Mouse (Mus musculus) limb, embryonic 10.5 days (tissue): ENCODE results near the gene Zfp112. TPM values are rescaled to one million over a fixed set of nuclear protein-coding genes. Genes with fewer than 3 reads are reported as not detected.
"Not testable (repeated sequence)": the region's sequence is repeated elsewhere in the genome, so short reads cannot be mapped to it uniquely, and the experiment has no call there.

Source experiments
- DNase-seq: peaks from one replicate; pipeline ENCODE4 v3.0.0-alpha.2; 2017; ENCODE audit warnings: low spot score
- H3K27ac ChIP-seq: fragments of 300-500 bp; sonication (generic); 2 replicates; pipeline ENCODE4 v1.5.1; 2016; ENCODE audit warnings: mild to moderate bottlenecking
- H3K27me3 ChIP-seq: fragments of 300-500 bp; sonication (generic); 2 replicates; pipeline ENCODE4 v1.6.1; 2016; ENCODE audit warnings: low read depth, mild to moderate bottlenecking; ENCODE audit not compliant: poor library complexity, severe bottlenecking
- H3K36me3 ChIP-seq: fragments of 300-500 bp; sonication (generic); 2 replicates; pipeline ENCODE4 v1.6.1; 2016; ENCODE audit warnings: mild to moderate bottlenecking, moderate library complexity
- H3K4me1 ChIP-seq: fragments of 300-500 bp; sonication (generic); 2 replicates; pipeline ENCODE4 v1.6.1; 2016
- H3K4me3 ChIP-seq: fragments of 300-500 bp; sonication (generic); 2 replicates; pipeline ENCODE4 v1.5.1; 2016; ENCODE audit warnings: mild to moderate bottlenecking, moderate library complexity
- H3K9me3 ChIP-seq: fragments of 300-500 bp; sonication (generic); replicated peaks from 2 replicates; pipeline ENCODE4 v1.6.1; 2016; ENCODE audit warnings: mild to moderate bottlenecking
- WGBS: fragments of 180-500 bp; shearing (Covaris S2); methylation state at CpG from one replicate; pipeline ENCODE4 v1.1.7; 2016; 5-methylcytosine and 5-hydroxymethylcytosine counted together
- polyA plus RNA-seq: library from polyadenylated mRNA; unstranded; fragments of >200 nt; fragmentation: Nextera tagmentation; extraction: Ambion mirVana; gene quantifications from 2 replicates; pipeline ENCODE4 v1.2.1, GENCODE M21; 2016

The Zfp112 gene
- 2.5 and 4.3 TPM in 2 replicates for polyA plus RNA-seq

GRCm38 (mm10) chr7:24112156-24112856 is at the start of gene Zfp112:
Gene Zfp112, plus strand, starts transcription at chr7:24112314.
- WGBS = 3% methylated on average over 23 of the region's 23 CpGs
- Histone ChIP-seq H3K9me3 (peaks cover 19% of the 10 kb centered on the region), H3K4me1 (peaks cover 6% of the 10 kb centered on the region; the same call in 1 of the 2 replicates), H3K4me3 (peak within 1 kb of the TSS; percentile 66), H3K36me3 (peaks cover 27% of the 10 kb centered on the region), H3K27me3 (no peaks in the 10 kb centered on the region), H3K27ac (peak within 1 kb of the TSS; percentile 82)
- peak; percentile 81 for DNase-seq

DNA sequence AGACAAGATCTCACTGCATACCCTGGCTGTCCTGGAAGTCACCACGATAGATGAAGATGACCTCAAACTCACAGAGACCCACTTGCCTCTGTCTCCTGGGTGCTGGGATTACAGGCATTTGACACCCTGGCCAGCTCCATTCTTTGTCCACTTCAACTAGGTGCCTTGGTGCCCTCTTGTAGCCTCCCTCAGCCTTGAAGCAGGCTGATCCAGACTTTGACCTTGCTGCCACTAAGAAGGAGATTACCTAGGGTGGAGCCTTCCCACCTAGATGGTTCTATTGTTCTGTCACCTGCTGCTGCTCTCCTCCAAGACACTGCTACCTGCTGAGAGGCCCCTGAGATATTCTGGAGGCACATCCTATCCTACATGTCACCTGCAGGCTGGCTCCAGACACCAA is 37.7 kb upstream of the Zfp112 start:
- DNase-seq, H3K4me1 ChIP-seq, H3K36me3 ChIP-seq, H3K4me3 ChIP-seq, H3K27ac ChIP-seq, H3K9me3 ChIP-seq, H3K27me3 ChIP-seq: not testable (repeated sequence)
- WGBS = 33% methylated on average over 1 of the region's 1 CpGs

- H3K27me3 ChIP-seq = no peaks in the 10 kb centered on the region
- H3K4me3 ChIP-seq = peak within 1 kb of the TSS; percentile 68
- peaks cover 14% of the 10 kb centered on the region for H3K4me1 ChIP-seq
- WGBS = 17% methylated on average over 44 of the region's 44 CpGs
- H3K27ac ChIP-seq = peak within 1 kb of the TSS; percentile 85
- peaks cover 34% of the 10 kb centered on the region for H3K36me3 ChIP-seq
- peaks cover 6% of the 10 kb centered on the region for H3K9me3 ChIP-seq
- DNase-seq = peak; percentile 93
These were observed 30.3 kb upstream of the Zfp112 start, which contains the start of gene Zfp180 for GRCm38 (mm10) chr7:24081634-24082431. Gene Zfp180, plus strand, starts transcription at chr7:24081924.

- Histone ChIP-seq H3K4me3 (peak overlapping the region; percentile 68), H3K36me3 (peaks cover 42% of the 10 kb centered on the region), H3K9me3 (peaks cover 6% of the 10 kb centered on the region), H3K4me1 (peaks cover 14% of the 10 kb centered on the region), H3K27me3 (no peaks in the 10 kb centered on the region), H3K27ac (peak overlapping the region; percentile 85)
- peak; percentile 30 for DNase-seq
- WGBS = 63% methylated on average over 15 of the region's 15 CpGs
These were observed 29.5 kb upstream of the Zfp112 start for GRCm38 (mm10) chr7:24082457-24083235.

- WGBS = 95% methylated on average over 4 of the region's 4 CpGs
- H3K4me3 ChIP-seq = no peak overlapping the region
- DNase-seq = no peak
- peaks cover 14% of the 10 kb centered on the region for H3K4me1 ChIP-seq
- H3K27me3 ChIP-seq = no peaks in the 10 kb centered on the region
- H3K36me3 ChIP-seq = peaks cover 68% of the 10 kb centered on the region
- H3K27ac ChIP-seq = no peak overlapping the region
- H3K9me3 ChIP-seq = peaks cover 10% of the 10 kb centered on the region
These were observed 25.2 kb upstream of the Zfp112 start for GRCm38 (mm10) chr7:24086871-24087270.

DNA sequence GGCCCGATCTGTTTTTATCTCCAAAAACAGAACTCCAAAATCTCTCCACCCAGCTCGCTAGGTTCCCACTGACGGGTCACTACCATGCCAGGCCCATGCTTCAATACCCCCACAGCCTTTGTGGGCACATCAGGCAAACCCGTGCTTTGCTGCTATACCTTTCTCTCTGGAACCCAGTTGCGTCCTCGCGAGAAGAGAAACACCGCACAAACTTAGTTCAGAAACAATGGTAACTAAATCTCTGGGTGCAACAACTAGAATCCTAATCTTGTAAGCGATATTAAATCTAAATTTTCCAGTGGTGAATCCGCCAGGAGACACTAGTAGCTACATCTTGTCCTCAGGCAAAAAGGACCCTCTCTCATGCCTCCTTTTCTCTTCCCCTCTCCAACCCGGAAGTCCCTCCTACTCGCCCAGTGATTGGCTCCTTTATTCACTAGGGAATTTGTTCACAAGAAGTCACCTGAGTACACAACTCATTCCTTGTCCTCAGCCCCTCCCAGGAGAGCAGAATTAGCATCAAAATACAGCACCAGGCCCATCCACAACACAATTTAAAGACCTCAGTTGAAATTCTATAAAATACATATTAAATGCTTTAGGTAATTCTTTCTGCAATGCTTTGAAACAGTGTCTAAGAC is 24.5 kb upstream of the Zfp112 start:
- WGBS = 95% methylated on average over 12 of the region's 12 CpGs
- peaks cover 72% of the 10 kb centered on the region for H3K36me3 ChIP-seq
- H3K27me3 ChIP-seq = no peaks in the 10 kb centered on the region
- H3K27ac ChIP-seq = no peak overlapping the region
- DNase-seq = no peak
- H3K4me3 ChIP-seq = no peak overlapping the region
- H3K4me1 ChIP-seq = peaks cover 11% of the 10 kb centered on the region
- H3K9me3 ChIP-seq = 0 out of 2 replicates have a peak, but pooled peaks cover 8% of the 10 kb centered on the region

DNA sequence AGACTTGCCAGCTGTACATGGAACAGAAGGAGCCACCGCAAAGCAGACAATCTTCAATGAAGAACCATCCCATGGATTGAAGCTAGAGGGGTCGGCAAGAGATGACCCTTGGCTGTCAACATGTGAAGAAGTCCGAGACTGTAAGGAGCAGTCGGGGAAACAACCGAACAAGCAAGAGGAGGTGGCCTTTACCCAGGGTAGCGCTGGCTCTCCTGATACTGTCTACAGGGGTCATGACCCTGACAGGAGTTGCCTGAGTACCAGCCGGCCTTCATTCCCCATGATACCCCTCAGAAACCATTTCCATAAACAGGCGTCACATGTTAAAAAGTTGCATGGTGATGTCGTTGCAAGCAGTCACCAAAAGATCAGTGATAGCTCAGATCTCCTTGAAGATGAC is 7.7 kb upstream of the Zfp112 start:
- Histone ChIP-seq H3K4me1 (no peaks in the 10 kb centered on the region), H3K36me3 (peaks cover 100% of the 10 kb centered on the region), H3K27me3 (no peaks in the 10 kb centered on the region), H3K27ac (no peak overlapping the region), H3K4me3 (no peak overlapping the region), H3K9me3 (peaks cover 73% of the 10 kb centered on the region)
- DNase-seq = no peak
- 96% methylated on average over 9 of the region's 9 CpGs for WGBS

- H3K27ac ChIP-seq = no peak overlapping the region
- H3K36me3 ChIP-seq = peaks cover 97% of the 10 kb centered on the region
- no peak for DNase-seq
- no peaks in the 10 kb centered on the region for H3K4me1 ChIP-seq
- H3K9me3 ChIP-seq = peaks cover 73% of the 10 kb centered on the region
- no peaks in the 10 kb centered on the region for H3K27me3 ChIP-seq
- H3K4me3 ChIP-seq = no peak overlapping the region
- 95% methylated on average over 18 of the region's 18 CpGs for WGBS
These were observed 6.9 kb upstream of the Zfp112 start for GRCm38 (mm10) chr7:24105144-24105703.

GRCm38 (mm10) chr7:24110839-24111238 is 1.3 kb upstream of the Zfp112 start:
- H3K4me3 ChIP-seq = no peak overlapping the region
- peaks cover 33% of the 10 kb centered on the region for H3K9me3 ChIP-seq
- H3K27me3 ChIP-seq = no peaks in the 10 kb centered on the region
- no peak overlapping the region for H3K27ac ChIP-seq
- no peak for DNase-seq
- 95% methylated on average over 7 of the region's 7 CpGs for WGBS
- peaks cover 41% of the 10 kb centered on the region for H3K36me3 ChIP-seq
- H3K4me1 ChIP-seq = peaks cover 6% of the 10 kb centered on the region; the same call in 1 of the 2 replicates

- DNase-seq = no peak
- Histone ChIP-seq H3K27ac (peak overlapping the region; percentile 82), H3K9me3 (peaks cover 24% of the 10 kb centered on the region), H3K4me3 (peak overlapping the region; percentile 66), H3K36me3 (peaks cover 32% of the 10 kb centered on the region), H3K27me3 (no peaks in the 10 kb centered on the region), H3K4me1 (peaks cover 6% of the 10 kb centered on the region; the same call in 1 of the 2 replicates)
- 5% methylated on average over 9 of the region's 9 CpGs for WGBS
These were observed 350 bp upstream of the Zfp112 start for GRCm38 (mm10) chr7:24111772-24112155.

GRCm38 (mm10) chr7:24113001-24113400 is 887 bp downstream of the Zfp112 start:
- H3K36me3 ChIP-seq = peaks cover 20% of the 10 kb centered on the region
- peaks cover 12% of the 10 kb centered on the region; the same call in 1 of the 2 replicates for H3K9me3 ChIP-seq
- WGBS = 13% methylated on average over 12 of the region's 12 CpGs
- H3K27ac ChIP-seq = peak overlapping the region; percentile 82
- H3K4me1 ChIP-seq = peaks cover 6% of the 10 kb centered on the region; the same call in 1 of the 2 replicates
- H3K4me3 ChIP-seq = peak overlapping the region; percentile 66
- no peaks in the 10 kb centered on the region for H3K27me3 ChIP-seq
- DNase-seq = peak; percentile 44

- no peak overlapping the region for H3K4me3 ChIP-seq
- peaks cover 6% of the 10 kb centered on the region; the same call in 1 of the 2 replicates for H3K4me1 ChIP-seq
- H3K9me3 ChIP-seq = no peaks in the 10 kb centered on the region
- no peaks in the 10 kb centered on the region for H3K36me3 ChIP-seq
- DNase-seq = no peak
- no peaks in the 10 kb centered on the region for H3K27me3 ChIP-seq
- WGBS = 85% methylated on average over 4 of the region's 4 CpGs
- H3K27ac ChIP-seq = no peak overlapping the region
These were observed 4.5 kb downstream of the Zfp112 start for GRCm38 (mm10) chr7:24116655-24117054.
